Mouse (Mus musculus) kidney, postnatal 36 days (tissue): ENCODE data around the gene Rfx7.
"Not testable (repeated sequence)": the region's sequence is repeated elsewhere in the genome, so short reads cannot be mapped to it uniquely, and the experiment has no call there.

Source experiments
- DNase-seq, 2 experiments: peaks; one replicate each; pipeline ENCODE4 v3.0.0; 2021 to 2022; ENCODE audit warnings: mixed read lengths in 2 of 2

The Rfx7 gene

DNA sequence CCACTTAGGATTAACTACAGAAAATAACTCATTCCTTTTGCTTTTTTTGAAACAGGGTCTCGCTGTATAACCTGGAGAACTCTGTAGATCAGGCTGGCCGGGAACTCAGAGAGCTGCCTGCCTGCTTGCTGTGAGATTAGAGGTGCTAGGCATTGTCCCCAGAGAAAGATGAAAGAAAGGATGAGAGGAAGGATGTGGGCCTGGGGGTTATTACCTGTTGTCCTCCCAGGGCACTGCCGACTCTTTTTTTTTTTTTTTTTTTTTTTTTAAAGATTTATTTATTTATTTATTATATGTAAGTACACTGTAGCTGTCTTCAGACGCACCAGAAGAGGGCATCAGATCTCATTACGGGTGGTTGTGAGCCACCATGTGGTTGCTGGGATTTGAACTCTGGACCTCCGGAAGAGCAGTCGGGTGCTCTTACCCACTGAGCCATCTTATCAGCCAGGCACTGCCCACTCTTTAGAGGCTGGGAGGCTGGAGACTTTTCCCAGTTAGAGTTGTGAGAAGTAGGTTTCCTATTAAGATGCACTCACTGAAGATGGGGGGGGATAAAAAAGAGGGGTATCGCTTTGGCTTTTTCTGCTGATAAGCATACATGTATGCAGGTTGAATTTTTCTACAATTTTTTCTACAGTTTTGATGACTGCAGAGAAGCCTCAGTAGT is 134.4 kb downstream of the Rfx7 start:
- not testable (repeated sequence) for DNase-seq

DNA sequence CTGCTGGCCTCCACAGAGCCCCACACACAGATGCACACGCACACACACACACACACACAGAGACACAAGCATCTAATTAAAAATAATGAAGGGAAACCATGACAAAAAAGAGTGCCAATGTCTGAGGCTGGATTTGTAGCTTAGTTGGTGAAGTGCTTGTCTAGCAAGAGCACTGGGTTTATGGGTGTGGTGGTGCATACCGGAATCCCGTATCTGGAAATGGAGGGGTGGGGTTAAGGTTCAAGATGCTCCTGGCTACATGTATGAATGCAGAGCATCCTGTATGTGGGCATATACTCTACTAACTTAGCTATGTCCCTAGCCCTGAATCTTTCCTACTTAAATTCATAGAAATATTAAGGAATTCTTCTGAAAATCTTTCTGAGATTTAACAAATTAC is 135.1 kb downstream of the Rfx7 start:
- DNase-seq = no peak

GRCm38 (mm10) chr9:72669383-72669782 is 137.3 kb downstream of the Rfx7 start:
- DNase-seq = no peak

DNA sequence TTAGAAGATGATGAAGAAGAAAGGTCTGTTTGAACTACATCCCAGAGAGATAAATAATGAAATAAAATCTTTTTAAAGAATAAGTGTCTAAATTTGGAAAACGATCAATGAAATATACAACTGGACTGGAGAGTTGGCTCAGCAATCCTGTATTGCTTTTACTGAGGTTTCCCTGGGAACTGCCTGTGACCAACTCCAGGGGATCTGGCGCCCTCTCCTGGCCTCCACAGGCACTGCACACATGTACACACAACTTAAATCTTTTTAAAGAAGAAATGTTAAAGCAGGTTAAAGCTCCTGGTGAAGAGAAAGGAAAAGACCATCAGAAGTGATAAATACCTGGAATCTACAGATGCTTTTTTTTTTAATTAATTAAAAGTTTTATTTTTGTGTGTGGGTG is 140.3 kb downstream of the Rfx7 start:
- DNase-seq = peak; percentile 83 to 93
